Mouse (Mus musculus) lung, postnatal 36 days (tissue): ENCODE measurements around the gene Bach2.

Experiments
- DNase-seq: peaks from one replicate; pipeline ENCODE4 v3.0.0; 2022; ENCODE audit warnings: mixed read lengths

The Bach2 gene

DNA sequence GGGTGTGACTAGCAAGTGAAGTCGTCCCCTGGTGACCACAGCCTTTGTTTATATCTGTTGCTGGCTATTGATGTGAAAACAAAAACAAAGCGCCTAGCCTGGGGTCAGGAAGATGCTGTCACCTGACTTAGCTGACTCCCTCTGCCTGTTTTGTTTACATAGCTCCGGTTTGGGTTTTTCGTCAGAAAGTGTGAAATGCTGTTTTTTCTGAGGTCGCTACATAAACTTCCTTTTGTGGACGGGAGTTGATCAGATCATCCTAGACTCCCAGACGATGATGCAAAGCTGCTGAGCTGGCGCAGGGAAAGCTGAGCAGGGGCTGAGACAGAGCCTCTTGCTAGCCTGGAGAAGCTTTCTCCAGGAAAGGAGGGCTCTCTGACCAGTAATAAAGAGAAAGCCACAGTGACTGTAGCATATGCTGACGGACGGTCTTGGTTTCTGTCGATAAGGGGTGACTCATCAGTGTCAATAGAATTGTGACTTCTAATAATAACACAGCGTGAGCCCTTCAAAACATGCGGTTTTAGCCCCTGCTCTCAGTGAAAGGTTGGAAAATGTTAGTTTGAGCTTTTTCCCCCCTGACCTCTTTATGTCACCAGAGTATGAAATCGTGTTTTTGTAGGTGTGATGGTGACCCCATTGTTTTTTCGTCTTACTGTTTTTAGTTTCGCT, 11.9 kb downstream of the Bach2 start:
- peak; percentile 80 for DNase-seq

DNA sequence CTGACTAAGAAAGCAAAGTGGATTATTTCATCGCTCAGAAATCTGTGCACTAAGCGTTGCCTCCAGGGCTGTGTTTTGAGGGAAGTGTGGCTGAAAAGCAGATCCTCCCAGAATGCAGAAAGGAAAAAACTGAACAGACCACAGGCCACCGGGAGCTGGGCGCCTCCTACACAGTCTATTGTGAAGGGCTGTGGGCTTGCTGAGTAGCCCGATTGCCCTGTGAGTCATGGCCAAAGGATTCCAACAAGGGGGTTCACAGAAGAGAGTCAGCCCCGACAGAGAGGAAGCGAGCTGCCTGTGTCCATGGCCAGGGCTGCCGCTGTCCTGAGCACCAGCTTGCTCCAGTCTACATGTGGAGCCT, 12.4 kb downstream of the Bach2 start:
- peak; percentile 65 for DNase-seq

DNA sequence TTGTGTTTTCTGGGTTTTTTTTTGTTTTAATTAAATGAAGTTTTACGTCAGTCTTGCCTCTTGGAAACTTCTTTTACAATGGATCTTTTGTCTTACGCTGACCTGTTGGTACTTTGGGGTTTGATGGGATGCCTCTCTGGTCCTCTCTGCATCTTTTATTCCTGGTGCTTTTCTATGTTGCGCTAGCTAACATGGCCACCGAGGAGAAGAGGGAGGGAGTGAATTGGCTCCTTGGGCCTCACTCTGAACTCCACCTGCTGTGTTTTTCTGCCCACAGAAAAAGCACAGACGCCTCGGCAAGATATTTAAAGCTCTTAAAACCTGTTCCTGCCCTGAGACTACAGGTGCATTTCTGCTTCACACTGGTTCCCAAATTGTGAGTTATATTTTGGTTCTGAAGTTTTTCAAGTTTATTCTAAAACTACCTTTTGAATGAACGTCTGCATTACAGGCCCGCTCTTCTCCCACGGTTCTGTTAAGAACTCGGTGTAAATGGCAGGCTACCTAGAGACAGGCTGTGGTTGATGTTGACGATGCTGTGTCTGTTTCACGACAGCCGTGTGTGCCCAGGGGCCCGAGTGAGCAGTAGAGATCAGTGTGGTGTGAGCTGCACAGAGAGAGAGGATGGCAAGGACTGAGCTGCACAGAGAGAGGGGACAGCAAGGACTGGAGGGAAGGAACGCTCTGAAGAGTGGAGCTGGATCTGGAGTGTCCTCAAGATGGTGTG, 13.5 kb downstream of the Bach2 start:
- no peak for DNase-seq

DNA sequence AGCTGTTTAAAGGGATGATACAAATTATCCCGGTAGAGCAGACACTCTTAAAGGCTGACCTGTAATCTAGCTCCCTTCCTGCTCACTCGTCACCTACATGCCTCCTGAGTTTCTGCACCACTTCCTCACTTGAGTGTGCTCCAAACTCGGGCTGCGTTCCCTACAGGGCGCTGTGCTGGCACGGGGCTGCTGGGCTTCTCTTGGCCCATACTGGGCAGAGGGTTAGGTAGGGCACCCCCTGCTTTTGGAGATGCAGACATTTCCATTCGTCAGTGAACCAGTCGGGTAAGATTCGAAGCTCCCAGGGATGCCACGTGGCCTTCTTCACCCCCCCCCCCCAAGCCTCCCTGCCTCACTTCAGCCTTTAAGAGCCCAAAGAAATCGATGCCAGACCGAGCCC, 19.1 kb downstream of the Bach2 start:
- DNase-seq = no peak

DNA sequence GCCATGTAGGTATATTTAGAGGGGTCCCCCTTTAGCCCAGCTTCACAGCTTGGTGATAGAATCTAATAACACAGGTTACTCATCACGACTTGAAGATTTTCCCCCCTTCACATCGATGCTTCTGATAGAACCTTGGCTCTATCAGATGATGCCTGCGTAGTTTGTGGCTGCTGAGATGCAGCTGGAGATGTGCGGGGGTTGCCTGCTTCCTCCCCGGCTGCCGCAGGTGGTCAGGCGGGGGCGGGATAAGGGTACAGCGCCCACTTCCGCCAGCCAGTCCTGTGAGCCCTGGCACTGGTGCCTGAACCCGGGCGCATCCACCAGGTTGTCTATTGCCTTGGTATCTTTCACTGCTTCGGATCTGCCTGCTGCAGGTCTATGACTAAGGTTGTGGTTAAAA, 19.5 kb downstream of the Bach2 start:
- DNase-seq = peak; percentile 26

DNA sequence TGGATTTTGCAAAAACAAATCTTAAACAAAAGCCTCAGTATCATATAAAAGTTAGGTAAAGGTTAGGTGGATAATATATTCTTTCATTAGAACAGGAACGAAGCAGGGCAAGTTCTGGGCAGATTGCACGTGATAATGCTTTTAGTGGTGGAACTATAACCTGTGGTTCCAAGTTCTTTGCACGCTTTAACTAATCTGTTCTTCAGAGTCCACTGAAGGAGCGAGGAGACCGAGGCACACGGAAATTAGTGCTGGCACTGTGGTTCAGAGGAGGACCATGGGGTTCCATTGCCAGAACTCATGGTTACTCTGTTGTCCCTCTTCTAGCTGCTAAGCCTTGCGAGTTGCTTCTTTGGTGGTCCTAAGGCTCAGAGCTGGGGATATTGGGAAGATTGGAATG, 20.0 kb downstream of the Bach2 start:
- DNase-seq = no peak

DNA sequence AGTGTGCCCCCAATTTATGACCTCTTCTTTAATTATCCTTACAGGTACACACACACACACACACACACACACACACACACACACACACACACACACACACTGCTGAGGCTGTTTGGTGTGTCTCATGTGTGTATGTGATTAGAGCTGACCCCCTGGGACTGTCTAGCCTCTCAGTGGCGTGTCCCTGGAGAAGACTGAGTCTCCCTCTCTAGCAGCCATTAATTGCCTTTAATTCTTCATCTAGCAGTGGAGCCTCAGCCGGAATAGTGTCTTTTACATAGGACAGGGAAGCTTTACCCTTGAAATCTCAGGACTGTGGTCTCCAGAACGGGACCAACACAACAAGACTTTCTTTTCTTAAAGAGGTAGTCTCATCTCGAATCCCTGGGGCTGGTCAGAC, 22.3 kb downstream of the Bach2 start:
- no peak for DNase-seq

DNA sequence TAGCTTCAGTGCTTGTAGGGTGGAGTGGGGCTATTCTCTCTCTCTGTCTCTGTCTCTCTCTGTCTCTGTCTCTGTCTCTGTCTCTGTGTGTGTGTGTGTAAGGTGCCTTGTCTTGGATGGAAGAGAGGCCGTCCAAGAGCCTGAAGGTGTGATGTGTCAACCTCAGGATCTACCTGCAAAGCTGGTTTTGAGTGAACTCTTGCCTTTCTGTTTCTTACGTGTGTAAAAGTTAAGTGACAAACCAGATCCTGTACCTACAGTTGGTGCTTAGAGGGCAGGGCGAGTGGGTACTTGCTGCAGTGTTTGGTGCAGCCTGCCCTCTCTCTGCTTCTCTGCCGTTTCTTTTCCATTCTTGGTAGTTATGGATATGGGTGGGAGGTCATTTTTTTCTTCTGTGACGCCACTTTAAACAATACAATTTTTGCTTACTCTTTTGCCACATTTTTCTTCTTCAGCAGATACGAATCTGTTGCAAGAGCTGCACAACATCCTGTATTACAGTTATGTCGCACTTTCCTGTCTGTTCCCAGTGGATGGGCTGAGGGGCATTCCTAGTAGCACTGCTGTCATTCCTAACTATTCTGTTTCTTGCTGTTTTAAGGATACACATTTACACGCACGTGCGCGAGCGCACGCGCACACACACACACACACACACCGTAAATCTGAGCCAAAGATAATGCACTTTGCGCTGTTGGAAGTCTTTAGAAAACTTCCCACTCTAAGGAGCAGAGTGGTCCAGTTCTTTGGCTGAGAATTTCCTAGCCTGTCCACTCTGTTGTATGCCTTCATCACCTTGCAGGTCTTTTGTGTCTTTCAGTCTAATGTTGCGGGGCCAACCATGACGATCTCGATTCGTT, 24.5 kb downstream of the Bach2 start:
- DNase-seq = no peak

DNA sequence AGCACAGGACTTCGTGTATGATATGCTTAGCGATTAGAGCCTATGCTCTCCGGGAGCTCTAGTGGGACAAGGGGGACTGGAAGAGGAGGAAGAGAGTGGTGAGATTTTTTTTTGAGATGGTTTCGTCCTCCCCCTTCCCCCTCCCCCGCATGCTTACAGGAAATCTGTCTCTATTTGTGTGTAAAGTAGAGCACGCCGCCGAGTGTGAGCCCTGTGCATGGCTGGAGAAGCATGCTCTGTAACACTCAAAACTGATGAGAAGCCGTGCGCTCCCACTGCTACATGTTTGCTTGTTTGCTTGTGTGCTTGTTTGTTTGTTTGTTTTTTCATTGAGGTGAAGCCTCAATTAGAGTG, 25.1 kb downstream of the Bach2 start:
- no peak for DNase-seq

DNA sequence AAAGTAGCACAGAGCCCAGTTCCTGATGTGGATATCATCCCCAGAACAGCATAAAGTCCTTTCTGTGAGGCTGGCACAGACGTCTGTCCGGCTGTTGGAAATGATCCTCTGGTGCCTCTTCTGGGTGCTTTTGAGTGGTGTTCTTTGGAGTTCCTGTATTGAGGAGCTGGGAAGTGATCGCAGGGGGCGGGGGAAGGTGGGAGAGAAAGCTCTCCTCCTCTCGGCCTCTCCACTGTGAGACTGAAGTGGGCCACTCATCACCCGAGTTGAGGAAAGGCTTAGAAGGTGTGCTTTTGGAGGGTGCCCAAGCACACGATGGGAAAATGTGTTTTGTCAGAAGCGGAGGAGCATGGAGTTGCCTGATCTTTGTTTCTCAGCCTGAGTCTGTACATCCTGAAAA, 26.3 kb downstream of the Bach2 start:
- peak; percentile 76 for DNase-seq

DNA sequence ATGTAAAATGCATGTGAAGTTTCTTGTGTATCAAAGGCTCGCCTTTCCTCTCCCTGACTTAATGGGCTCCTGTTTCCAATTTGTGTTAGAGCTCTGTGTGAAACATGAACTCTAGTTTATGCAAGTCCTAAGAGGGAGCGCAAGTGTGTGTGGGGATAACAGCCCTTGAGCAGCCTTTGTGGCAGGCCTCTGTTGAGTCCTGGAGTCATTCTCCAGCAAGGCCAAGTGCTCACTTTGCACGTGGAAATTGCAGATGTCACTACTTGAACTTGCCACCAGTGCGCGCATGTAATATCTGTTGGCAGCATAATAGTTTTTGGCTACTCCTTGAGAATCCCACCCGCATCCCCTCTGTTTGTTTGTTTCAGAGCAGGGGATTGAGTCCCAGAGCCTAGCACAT, 28.1 kb downstream of the Bach2 start:
- DNase-seq = no peak

DNA sequence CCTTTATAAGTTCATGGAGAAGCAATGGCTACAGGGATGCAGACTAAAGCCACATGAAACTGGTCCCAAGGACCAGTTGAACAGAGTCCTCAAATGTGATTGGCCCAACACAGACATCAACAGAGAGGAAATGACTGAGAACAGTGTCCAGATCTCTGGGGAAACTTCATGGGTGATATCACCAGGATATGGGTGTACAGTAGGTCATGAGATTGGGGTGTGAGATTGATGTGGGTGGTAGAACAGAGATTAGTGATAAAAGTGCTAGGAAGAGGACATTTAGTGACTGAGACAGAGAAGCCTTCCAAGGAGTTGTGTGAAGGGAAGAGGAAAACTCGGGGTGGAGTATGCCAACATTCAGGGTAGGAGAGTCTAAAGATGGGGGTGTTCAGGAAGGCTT, 29.4 kb downstream of the Bach2 start:
- no peak for DNase-seq

DNA sequence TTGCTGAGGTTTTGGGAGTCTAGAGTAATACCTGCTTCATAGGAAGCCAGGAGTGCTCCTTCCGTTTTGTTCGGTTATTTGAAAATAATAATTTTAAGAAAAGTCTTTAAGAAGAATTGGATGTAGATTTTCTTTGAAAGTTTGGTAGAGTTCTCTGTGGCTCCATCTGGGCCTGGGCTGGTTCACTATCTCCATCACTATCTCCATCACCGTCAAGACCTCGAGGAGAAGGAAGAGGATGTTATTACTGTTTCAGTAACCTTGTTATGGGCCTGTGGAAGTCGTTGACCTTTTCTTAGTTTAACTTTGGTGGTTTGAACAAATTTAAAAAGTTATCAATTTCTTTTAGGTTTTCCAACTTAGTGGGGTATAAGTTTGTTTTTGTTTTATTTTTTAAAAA, 33.8 kb downstream of the Bach2 start:
- no peak for DNase-seq

DNA sequence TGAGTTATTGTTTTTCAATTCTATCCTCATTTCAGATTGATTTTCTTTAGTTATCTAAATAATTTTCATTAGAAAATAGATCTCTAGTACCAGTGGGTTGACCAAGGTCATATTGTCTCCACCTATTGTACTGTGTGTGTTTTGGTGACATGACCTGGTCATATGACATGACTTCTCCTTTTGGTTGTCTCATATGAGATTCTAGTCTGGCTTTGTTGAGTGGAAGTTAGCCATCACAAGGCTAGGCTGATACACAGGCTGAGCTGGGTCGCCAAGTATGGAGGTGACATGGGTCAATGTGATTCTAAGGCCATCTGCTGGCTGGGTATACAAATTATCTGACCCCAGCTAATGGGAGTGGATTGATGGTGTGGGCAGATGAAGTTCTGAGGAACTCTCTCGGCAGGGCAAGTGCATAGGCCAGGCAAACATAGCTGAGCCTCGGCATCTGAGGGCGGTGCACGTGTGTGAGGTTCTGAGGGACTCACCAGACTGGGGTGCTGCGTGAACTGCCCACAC, 36.2 kb downstream of the Bach2 start:
- peak; percentile 26 for DNase-seq

DNA sequence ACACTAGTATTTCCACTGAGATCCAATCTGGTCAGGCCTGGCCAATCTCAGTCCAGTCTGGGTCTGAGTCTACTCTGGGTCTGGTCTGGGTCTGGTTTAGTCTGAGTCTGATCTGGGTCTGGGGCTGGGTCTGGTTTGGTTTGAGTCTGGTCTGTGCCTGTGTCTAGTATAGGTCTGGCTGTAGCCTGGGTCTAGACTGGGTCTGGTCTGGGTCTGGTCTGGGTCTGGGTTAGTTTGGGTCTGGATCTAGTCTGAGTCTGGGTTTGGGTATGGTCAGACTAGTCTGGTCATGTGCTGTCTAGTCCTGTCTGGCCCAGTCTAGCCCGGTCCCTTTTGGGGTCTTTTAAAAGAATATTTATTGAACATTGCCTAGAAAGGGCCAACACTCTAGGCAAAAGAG, 41.2 kb downstream of the Bach2 start:
- no peak for DNase-seq

DNA sequence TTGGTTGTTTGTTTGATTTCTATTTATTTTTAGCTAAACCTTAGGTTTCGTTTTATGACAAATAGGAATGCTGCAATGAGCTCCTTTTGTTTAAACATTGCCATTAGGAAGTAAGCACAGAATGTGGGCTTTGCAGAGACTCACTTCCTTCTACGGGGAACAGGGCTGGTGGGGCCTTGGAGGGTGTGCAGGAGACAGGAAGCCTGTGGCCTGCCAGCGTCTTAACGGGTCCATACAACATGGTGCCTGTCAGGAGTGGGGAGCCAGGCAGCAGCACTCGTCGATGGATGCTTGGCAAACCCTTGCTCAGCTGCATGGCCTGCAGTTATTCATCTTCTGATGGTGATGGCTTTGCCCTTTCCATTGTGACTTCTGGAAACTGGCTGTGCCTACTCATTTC, 41.8 kb downstream of the Bach2 start:
- no peak for DNase-seq

DNA sequence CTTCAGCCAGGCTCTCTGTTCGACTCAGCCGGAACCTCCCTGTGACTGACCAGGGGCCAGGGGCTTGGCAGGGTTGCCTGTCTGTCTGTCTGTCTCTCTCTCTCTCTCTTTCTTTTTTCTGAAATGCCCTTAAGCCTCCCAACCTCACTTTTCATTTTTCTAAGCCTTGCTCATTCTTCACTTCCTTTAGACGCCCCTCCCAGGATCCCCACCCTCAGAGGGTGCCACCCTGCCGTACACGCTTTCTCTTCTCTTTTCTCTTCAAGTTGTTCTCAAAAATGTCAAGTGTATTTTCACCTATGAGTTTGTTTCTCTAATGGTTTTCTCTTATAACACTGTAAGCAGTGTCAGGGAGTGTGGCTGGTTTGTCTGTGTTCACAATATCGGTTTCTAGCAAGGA, 42.7 kb downstream of the Bach2 start:
- no peak for DNase-seq

DNA sequence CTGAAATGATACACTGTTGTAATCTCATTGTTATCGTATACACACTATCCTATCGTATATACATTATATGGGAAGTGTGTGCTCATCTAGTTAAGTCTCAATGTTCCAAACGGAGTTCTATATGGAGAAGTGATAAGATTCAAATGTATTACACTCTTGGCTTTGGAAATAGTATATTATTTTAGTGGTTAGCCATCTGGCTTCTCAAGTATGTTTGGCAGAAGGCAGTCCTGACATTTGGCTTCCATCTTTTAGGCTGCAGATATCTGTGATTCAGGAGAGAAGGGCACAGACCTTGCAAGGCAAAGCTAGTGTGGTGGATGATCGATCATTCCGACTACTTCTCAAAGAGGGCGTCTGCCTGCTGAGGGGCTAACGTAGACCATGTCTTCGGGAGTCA, 47.8 kb downstream of the Bach2 start:
- DNase-seq = no peak

DNA sequence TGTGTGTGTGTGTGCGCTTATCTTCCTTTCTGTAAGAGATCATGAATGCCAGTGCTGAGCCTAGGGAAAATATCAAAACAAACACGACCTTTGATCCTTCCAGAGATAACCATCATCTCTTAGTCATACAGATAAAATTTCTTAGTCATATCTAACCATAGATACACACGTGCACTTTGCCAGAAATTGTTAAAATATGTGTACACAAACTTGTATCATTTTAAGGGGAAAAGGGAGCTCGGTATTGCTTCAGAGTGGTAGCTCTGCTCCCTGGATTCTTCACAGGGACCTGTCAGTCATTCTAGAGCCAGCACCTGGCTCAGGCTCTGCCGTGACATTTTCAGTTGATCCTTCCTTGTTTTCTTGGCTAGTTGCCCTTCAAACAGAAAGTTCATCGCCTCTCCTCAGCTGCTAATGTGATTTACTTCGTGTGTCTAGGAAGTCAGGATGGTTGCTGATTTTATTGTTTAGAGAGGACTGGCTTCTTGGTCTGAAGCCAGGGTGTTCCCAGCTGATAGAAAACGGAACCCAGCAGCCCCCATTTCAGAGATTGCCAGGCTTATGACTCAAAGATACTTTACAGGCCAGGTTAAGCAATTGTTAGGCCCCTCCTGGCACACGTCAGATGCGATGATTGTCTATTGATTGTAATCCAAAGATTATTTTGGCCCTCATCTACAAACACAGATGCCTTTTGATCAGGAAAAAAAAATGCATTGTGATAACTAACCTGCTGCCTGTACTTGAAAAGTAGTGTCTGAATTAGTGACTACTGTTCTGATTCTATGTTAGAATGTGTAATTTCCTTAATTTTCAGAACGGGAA, 49.6 kb downstream of the Bach2 start:
- peak; percentile 77 for DNase-seq

DNA sequence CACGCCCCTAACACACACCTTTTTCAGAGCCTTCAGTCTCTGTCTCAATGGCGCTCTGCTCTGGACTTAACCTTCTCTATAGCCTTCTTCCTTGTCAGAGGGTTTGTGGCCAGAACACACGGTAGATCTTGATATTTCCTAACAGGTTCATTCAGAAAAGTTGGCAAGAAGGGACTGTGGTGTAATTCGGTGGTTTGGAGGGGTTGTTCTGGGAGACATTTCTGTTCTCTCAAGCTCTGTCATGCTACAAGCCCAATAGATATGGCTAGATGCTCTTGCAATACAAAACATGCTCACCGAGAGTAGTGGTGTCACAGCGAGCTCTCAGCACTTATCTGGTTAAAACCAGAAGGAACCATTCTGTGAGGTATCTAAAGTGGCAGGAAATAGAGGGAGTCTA, 51.2 kb downstream of the Bach2 start:
- DNase-seq = no peak

DNA sequence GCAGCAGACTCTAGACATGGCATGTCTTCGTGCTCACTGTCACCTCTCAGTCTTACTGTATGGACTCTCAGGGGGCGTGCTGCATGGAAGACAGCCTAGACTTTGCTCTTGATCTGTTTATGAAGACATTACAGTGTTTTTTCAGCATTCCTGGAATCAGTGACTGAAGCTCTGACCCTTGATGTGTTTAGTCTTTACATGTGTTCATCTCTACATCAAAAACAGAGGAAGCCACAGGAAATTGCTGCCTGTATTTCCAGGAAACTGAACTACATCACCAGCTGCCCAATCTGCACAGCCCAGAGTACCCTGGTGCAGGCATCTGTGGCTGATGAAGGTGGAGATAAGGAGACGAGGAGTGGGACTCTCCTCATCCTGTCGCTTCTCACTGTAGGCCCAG, 52.8 kb downstream of the Bach2 start:
- DNase-seq = no peak

DNA sequence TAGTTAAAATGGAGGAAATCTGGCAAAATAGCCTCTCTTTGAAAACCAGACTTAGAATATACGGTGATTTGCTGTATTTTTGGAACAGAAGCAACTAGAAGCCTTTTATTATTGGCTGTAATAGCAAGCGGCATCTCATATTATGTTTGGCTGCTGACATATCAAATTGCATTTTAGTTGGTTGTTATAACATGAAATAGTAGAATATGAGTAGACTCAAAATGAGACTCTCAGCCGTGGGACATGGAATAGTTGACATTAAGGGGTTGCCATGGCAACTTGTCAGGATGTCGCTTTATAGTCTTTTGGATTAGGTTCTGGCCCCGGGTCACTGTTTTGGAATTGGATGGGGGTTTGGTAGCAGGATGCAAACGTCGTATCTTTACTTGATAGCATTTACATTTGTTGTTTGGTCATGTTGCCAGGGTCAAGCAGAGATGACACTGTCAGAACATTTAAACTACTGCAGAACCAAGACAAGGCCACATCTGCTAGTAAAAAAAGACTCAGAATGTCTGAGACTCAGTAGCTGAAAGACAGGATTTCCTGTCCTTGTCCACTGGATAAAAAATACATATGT, 55.2 kb downstream of the Bach2 start:
- DNase-seq = no peak
